Mouse (Mus musculus) liver, adult 2 months (tissue): Measurements from ENCODE around the gene Plscr5. TPM values are rescaled to one million over a fixed set of nuclear protein-coding genes. Genes with fewer than 3 reads are reported as not detected.

Experiments used
- DNase-seq: peaks from one replicate; pipeline ENCODE4 v3.0.0-alpha.2; 2011; ENCODE audit warnings: low read depth, low spot score; ENCODE audit errors: extremely low read depth
- H3K27ac ChIP-seq: fragments of 200-500 bp; replicated peaks from 2 replicates; pipeline ENCODE4 v1.5.1; 2012; ENCODE audit warnings: low read depth, mild to moderate bottlenecking, control low read depth, inconsistent platforms, low read length; ENCODE audit not compliant: insufficient read depth
- H3K27me3 ChIP-seq: fragments of 200-500 bp; 2 replicates; pipeline ENCODE4 v1.6.1; 2012; ENCODE audit warnings: mild to moderate bottlenecking, moderate library complexity, low read length, inconsistent platforms; ENCODE audit not compliant: control insufficient read depth, insufficient read depth
- H3K36me3 ChIP-seq: fragments of 200-500 bp; 2 replicates; pipeline ENCODE4 v1.6.1; 2012; ENCODE audit warnings: low read length, inconsistent platforms; ENCODE audit not compliant: control insufficient read depth, insufficient read depth
- H3K4me1 ChIP-seq: fragments of 200-500 bp; 2 replicates; pipeline ENCODE4 v1.6.1; 2011; ENCODE audit warnings: low read length; ENCODE audit not compliant: control insufficient read depth, insufficient read depth
- H3K4me3 ChIP-seq: fragments of 200-500 bp; 2 replicates; pipeline ENCODE4 v1.5.1; 2011; ENCODE audit warnings: low read depth, mild to moderate bottlenecking, control low read depth, low read length, moderate library complexity; ENCODE audit not compliant: insufficient read depth
- H3K79me2 ChIP-seq: fragments of 200-500 bp; 2 replicates; pipeline ENCODE4 v1.6.1; 2012; ENCODE audit warnings: inconsistent platforms, mild to moderate bottlenecking, low read length, moderate library complexity; ENCODE audit not compliant: control insufficient read depth, insufficient read depth
- H3K9ac ChIP-seq: fragments of 200-500 bp; 2 replicates; pipeline ENCODE4 v1.6.1; 2012; ENCODE audit warnings: low read depth, mild to moderate bottlenecking, control low read depth, inconsistent platforms, low read length
- CTCF ChIP-seq: fragments of 200-500 bp; IDR thresholded peaks from 2 replicates; pipeline ENCODE4 v1.5.1; 2011; ENCODE audit warnings: low read depth, low read length, control low read depth
- POLR2A ChIP-seq: fragments of 200-500 bp; IDR thresholded peaks from 2 replicates; pipeline ENCODE4 v1.6.1; 2011; ENCODE audit warnings: low read length, control low read depth; ENCODE audit not compliant: insufficient read depth; ENCODE audit errors: extremely low read depth
- WGBS: fragments of 180-500 bp; shearing (Covaris S2); methylation state at CpG from one replicate; pipeline ENCODE4 v1.1.7; 2018; 5-methylcytosine and 5-hydroxymethylcytosine counted together
- polyA plus RNA-seq: library from polyadenylated mRNA; depleted of rRNA; stranded (reverse); fragments of >200 nt; gene quantifications from 2 replicates; pipeline ENCODE4 v1.2.3, GENCODE M21; 2012; rRNA removed
- total RNA-seq: library from RNA; depleted of rRNA; stranded (reverse); fragments of >200 nt; gene quantifications from 2 replicates; pipeline ENCODE4 v1.2.3, GENCODE M21; 2014; rRNA removed

Gene Plscr5
- total and polyA plus RNA-seq, 2 experiments, result not detected

- 0 out of 2 replicates have a peak, but pooled peaks have one; percentile 2 for TF ChIP-seq CTCF
- peak; percentile 42; the same call in 1 of the 2 replicates for TF ChIP-seq POLR2A
- Histone ChIP-seq H3K27ac (peak overlapping the region; percentile 91), H3K9ac (peak overlapping the region; percentile 83), H3K4me1 (peaks cover 9% of the 10 kb centered on the region; the same call in 1 of the 2 replicates), H3K27me3 (no peaks in the 10 kb centered on the region), H3K36me3 (peaks cover 1% of the 10 kb centered on the region; the same call in 1 of the 2 replicates), H3K4me3 (peak overlapping the region; percentile 86), H3K79me2 (no peaks in the 10 kb centered on the region; the same call in 1 of the 2 replicates)
- under 1% methylated on average over 40 of the region's 40 CpGs for WGBS
- peak; percentile 91 for DNase-seq
Observed at GRCm38 (mm10) chr9:92249987-92250772, 57.4 kb downstream of the Plscr5 start.

DNA sequence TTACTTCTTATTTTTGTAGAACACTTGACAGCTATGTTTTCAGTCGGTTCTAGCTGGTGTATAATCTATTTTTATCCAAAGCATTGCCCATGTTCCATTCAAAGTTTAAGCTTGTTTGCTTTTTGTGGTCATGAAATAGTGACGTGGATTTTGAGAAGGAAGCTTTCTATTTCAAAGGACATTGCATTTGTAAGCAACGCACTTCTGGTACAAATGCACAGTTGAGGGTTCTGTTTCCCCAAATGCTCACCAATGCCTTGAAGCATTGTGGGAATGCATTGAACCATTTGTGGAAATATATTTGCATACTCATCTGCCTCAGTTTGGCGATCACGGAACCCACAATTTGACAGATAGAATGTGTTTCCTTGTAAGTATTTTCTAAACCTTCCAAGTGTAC lies 60.0 kb downstream of the Plscr5 start:
- H3K27ac ChIP-seq, result no peak overlapping the region
- DNase-seq, result no peak
- H3K9ac ChIP-seq, result no peak overlapping the region
- H3K79me2 ChIP-seq, result no peaks in the 10 kb centered on the region; the same call in 1 of the 2 replicates
- 66% methylated on average over 5 of the region's 5 CpGs for WGBS
- peaks cover 9% of the 10 kb centered on the region; the same call in 1 of the 2 replicates for H3K4me1 ChIP-seq
- TF ChIP-seq POLR2A (no peak), CTCF (no peak)
- H3K27me3 ChIP-seq, result no peaks in the 10 kb centered on the region
- no peak overlapping the region for H3K4me3 ChIP-seq
- H3K36me3 ChIP-seq, result peaks cover 1% of the 10 kb centered on the region; the same call in 1 of the 2 replicates

DNA sequence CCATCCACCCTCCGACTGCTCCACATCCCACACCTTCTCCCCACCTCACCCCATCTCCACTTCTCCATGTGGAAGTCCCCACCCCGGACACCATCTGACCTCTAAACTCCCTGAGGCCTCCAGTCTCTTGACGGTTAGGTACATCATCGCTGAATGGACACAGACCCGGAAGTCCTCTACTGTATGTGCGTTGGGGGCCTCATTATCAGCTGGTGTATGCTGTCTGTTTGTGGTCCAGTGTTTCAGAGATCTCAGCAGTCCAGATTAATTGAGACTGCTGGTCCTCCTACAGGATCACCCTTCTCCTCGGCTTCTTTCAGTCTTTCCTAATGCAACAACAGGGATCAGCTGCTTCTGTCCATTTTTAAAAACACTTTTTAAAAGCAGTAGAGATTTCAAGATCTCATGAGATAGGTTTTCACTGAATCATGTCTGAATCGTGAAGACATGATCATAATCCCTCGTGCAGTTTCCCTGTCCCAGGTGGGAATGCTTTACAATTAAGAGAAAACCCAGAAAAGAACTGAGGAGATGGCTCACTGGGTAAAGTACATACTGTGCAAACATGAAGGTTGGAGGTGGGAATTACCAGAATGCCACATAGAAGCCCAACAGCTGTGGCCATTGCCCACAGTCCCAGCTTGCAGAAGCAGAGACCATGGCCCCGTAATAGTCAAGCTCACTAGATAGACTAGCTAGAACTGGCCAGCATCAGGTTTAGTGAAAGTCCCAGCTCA lies 61.0 kb downstream of the Plscr5 start:
- Histone ChIP-seq H3K9ac (no peak overlapping the region), H3K27me3 (no peaks in the 10 kb centered on the region), H3K4me3 (no peak overlapping the region), H3K4me1 (peaks cover 6% of the 10 kb centered on the region; the same call in 1 of the 2 replicates), H3K27ac (no peak overlapping the region), H3K79me2 (no peaks in the 10 kb centered on the region; the same call in 1 of the 2 replicates), H3K36me3 (peaks cover 1% of the 10 kb centered on the region; the same call in 1 of the 2 replicates)
- 75% methylated on average over 10 of the region's 10 CpGs for WGBS
- TF ChIP-seq CTCF (no peak), POLR2A (no peak)
- DNase-seq, result no peak

Other genes with a start within 250 kb of the Plscr5 start
- 13.5 and 18.3 TPM in 2 replicates for gene Plscr1, start 56.8 kb downstream of the Plscr5 start, total RNA-seq
- gene Plscr1, start 56.8 kb downstream of the Plscr5 start, polyA plus RNA-seq, result 7.1 and 9.9 TPM in 2 replicates
- gene Plscr2, start 82.7 kb downstream of the Plscr5 start, total RNA-seq, result 27.4 and 51.6 TPM in 2 replicates
- gene Plscr2, start 82.7 kb downstream of the Plscr5 start, polyA plus RNA-seq, result 13.6 and 13.9 TPM in 2 replicates
- not detected in 2 replicates for gene 1700057G04Rik, start 116.4 kb downstream of the Plscr5 start, total RNA-seq
- gene 1700057G04Rik, start 116.4 kb downstream of the Plscr5 start, polyA plus RNA-seq, result not detected in 2 replicates